Mouse (Mus musculus) embryonic stem cell, embryonic (primary cell): Measurements from ENCODE around the gene Emsy.

Source experiments
- CTCF ChIA-PET, 4 experiments: fragments of 300-600 bp in 2 of 4; fragments of 350-600 bp in 2 of 4; sonication (Branson Sonifier 250); formaldehyde crosslinking; loops; one replicate each; lab custom pipeline; 2022; ENCODE audit warnings: inconsistent platforms in 2 of 4; lab: Charles Lee
- POLR2A ChIA-PET, 4 experiments: fragments of 300-600 bp in 2 of 4; fragments of 350-600 bp in 2 of 4; sonication (Branson Sonifier 250); formaldehyde crosslinking; loops; one replicate each; lab custom pipeline; 2022; ENCODE audit warnings: antibody characterized with exemption in 4 of 4, inconsistent platforms in 1 of 4; lab: Charles Lee

Emsy gene

GRCm38 (mm10) chr7:98678441-98678840, 21.9 kb upstream of the Emsy start:
- POLR2A ChIA-PET: interaction anchor here in 1 of 4 experiments (1.0 to 1.6 kb wide), 2 partner anchors 22 to 25 kb away, joined by 3 to 5 read pairs; partner anchors contain the start of genes Emsy and Thap12
- CTCF ChIA-PET: no interaction called here

- CTCF ChIA-PET: interaction anchor here in 1 of 4 experiments (0.6 kb wide), 1 partner anchor 410 kb away, joined by 3 read pairs; no protein-coding TSS in a partner anchor
- POLR2A ChIA-PET: interaction anchor here in 2 of 4 experiments (1.1 to 1.6 kb wide), 2 partner anchors 9 to 21 kb away, joined by 3 to 5 read pairs; partner anchors contain the start of gene Emsy (in 1 of the 2)
Measured at GRCm38 (mm10) chr7:98677511-98677910, 20.9 kb upstream of the Emsy start.

- ChIA-PET POLR2A (interaction anchor here in 1 of 4 experiments (1.1 kb wide), 1 partner anchor 17 kb away, joined by 7 read pairs; no protein-coding TSS in a partner anchor), CTCF (interaction anchor here in 1 of 4 experiments (0.5 kb wide), 1 partner anchor 23 kb away, joined by 4 read pairs; no protein-coding TSS in a partner anchor)
Measured at GRCm38 (mm10) chr7:98674344-98674743, 17.8 kb upstream of the Emsy start.

- ChIA-PET CTCF (interaction anchor here in 3 of 4 experiments (0.6 to 1.1 kb wide), 3 partner anchors 12 to 248 kb away, joined by 3 read pairs; no protein-coding TSS in a partner anchor), POLR2A (interaction anchor here in 3 of 4 experiments (0.8 to 3.6 kb wide), 8 partner anchors 10 to 331 kb away, joined by 3 to 25 read pairs (median 4); partner anchors contain the start of gene Emsy (in 2 of the 3))
Measured at GRCm38 (mm10) chr7:98672241-98672955, 15.8 kb upstream of the Emsy start.

- CTCF ChIA-PET: interaction anchor here in 1 of 4 experiments (1.1 to 1.2 kb wide), 2 partner anchors 13 to 64 kb away, joined by 3 read pairs; no protein-coding TSS in a partner anchor
- POLR2A ChIA-PET: interaction anchor here in 3 of 4 experiments (0.6 to 3.6 kb wide), 6 partner anchors 11 to 704 kb away, joined by 4 to 25 read pairs (median 4); partner anchors contain the start of gene Emsy (in 3 of the 3)
Measured at GRCm38 (mm10) chr7:98671416-98671815, 14.8 kb upstream of the Emsy start.

- CTCF ChIA-PET: interaction anchor here in 1 of 4 experiments (1.1 to 1.2 kb wide), 3 partner anchors 13 to 65 kb away, joined by 3 read pairs; no protein-coding TSS in a partner anchor
Measured at GRCm38 (mm10) chr7:98670831-98671230, 14.2 kb upstream of the Emsy start.

GRCm38 (mm10) chr7:98667956-98668746, 11.6 kb upstream of the Emsy start:
- CTCF ChIA-PET: no interaction called here
- POLR2A ChIA-PET: interaction anchor here in 2 of 4 experiments (0.7 to 1.2 kb wide), 3 partner anchors 11 to 30 kb away, joined by 3 read pairs; partner anchors contain the start of gene Emsy (in 1 of the 2)

More at GRCm38 (mm10) chr7:98670831-98671230, 14.2 kb upstream of the Emsy start:
- POLR2A ChIA-PET: interaction anchor here in 2 of 4 experiments (0.6 to 3.6 kb wide), 5 partner anchors 12 to 703 kb away, joined by 3 to 25 read pairs (median 4); partner anchors contain the start of gene Emsy (in 2 of the 2)

- POLR2A ChIA-PET: interaction anchor here in 1 of 4 experiments (1.2 kb wide), 1 partner anchor 9 kb away, joined by 5 read pairs; the partner anchor contains the start of gene Emsy
- CTCF ChIA-PET: interaction anchor here in 1 of 4 experiments (0.6 kb wide), 1 partner anchor 17 kb away, joined by 4 read pairs; no protein-coding TSS in a partner anchor
Measured at GRCm38 (mm10) chr7:98665726-98666125, 9.1 kb upstream of the Emsy start.

- CTCF ChIA-PET: interaction anchor here in 1 of 4 experiments (0.6 kb wide), 1 partner anchor 18 kb away, joined by 4 read pairs; no protein-coding TSS in a partner anchor
- POLR2A ChIA-PET: interaction anchor here in 3 of 4 experiments (0.6 to 1.2 kb wide), 3 partner anchors 9 to 38 kb away, joined by 3 to 5 read pairs (median 5); partner anchors contain the start of gene Emsy (in 1 of the 3)
Measured at GRCm38 (mm10) chr7:98665166-98665565, 8.6 kb upstream of the Emsy start.

- ChIA-PET CTCF (interaction anchor here in 1 of 4 experiments (0.8 to 1.6 kb wide), 4 partner anchors 26 to 574 kb away, joined by 3 to 4 read pairs (median 4); partner anchors contain the start of gene Tsku), POLR2A (interaction anchor here (0.6 to 3.1 kb wide), 63 partner anchors 9 to 1203 kb away, joined by 3 to 25 read pairs (median 4); partner anchors contain the start of genes Thap12 (in 3 of the 4), Lrrc32 (in 1 of the 4) and Xrra1 (in 1 of the 4))
Measured at GRCm38 (mm10) chr7:98655681-98656530, 677 bp downstream of the Emsy start.

GRCm38 (mm10) chr7:98651651-98652050, 4.9 kb downstream of the Emsy start:
- CTCF ChIA-PET: interaction anchor here in 2 of 4 experiments (0.5 to 0.6 kb wide), 2 partner anchors 23 to 804 kb away, joined by 3 to 4 read pairs; no protein-coding TSS in a partner anchor
- POLR2A ChIA-PET: interaction anchor here in 2 of 4 experiments (0.9 to 1.4 kb wide), 3 partner anchors 10 to 21 kb away, joined by 3 read pairs; no protein-coding TSS in a partner anchor

- POLR2A ChIA-PET: interaction anchor here in 2 of 4 experiments (0.6 to 1.5 kb wide), 7 partner anchors 9 to 253 kb away, joined by 3 to 6 read pairs (median 4); partner anchors contain the start of gene Emsy (in 1 of the 2)
- CTCF ChIA-PET: no interaction called here
Measured at GRCm38 (mm10) chr7:98644238-98644637, 12.3 kb downstream of the Emsy start.

- POLR2A ChIA-PET: interaction anchor here in 3 of 4 experiments (0.7 to 3.2 kb wide), 5 partner anchors 10 to 518 kb away, joined by 3 to 11 read pairs (median 3); no protein-coding TSS in a partner anchor
- CTCF ChIA-PET: no interaction called here
Measured at GRCm38 (mm10) chr7:98636607-98637006, 20.0 kb downstream of the Emsy start.

- CTCF ChIA-PET: no interaction called here
- POLR2A ChIA-PET: no interaction called here
Measured at GRCm38 (mm10) chr7:98633032-98633431, 23.6 kb downstream of the Emsy start.

- ChIA-PET POLR2A (interaction anchor here in 3 of 4 experiments (0.6 to 1.5 kb wide), 4 partner anchors 10 to 27 kb away, joined by 3 to 6 read pairs (median 3); partner anchors contain the start of gene Emsy (in 1 of the 3)), CTCF (interaction anchor here in 2 of 4 experiments (0.6 to 0.7 kb wide), 3 partner anchors 136 to 465 kb away, joined by 3 to 6 read pairs (median 4); no protein-coding TSS in a partner anchor)
Measured at GRCm38 (mm10) chr7:98629947-98630346, 26.6 kb downstream of the Emsy start.

- POLR2A ChIA-PET: interaction anchor here in 1 of 4 experiments (0.7 to 1.2 kb wide), 2 partner anchors 9 to 857 kb away, joined by 3 read pairs; no protein-coding TSS in a partner anchor
- CTCF ChIA-PET: no interaction called here
Measured at GRCm38 (mm10) chr7:98617739-98618138, 38.8 kb downstream of the Emsy start.
